Mouse (Mus musculus) lung, adult 18-20 months (tissue): Measurements from ENCODE around the gene Fam184b.
A peak's percentile ranks its signal among the peaks of the same experiment; 100 is the strongest.

Experiments used
- DNase-seq, 2 experiments: peaks; one replicate each; pipeline ENCODE4 v3.0.0; 2022; ENCODE audit warnings: mixed read lengths in 2 of 2

The Fam184b gene

GRCm38 (mm10) chr5:45593276-45593675 lies 46.1 kb downstream of the Fam184b start:
- no peak for DNase-seq

DNA sequence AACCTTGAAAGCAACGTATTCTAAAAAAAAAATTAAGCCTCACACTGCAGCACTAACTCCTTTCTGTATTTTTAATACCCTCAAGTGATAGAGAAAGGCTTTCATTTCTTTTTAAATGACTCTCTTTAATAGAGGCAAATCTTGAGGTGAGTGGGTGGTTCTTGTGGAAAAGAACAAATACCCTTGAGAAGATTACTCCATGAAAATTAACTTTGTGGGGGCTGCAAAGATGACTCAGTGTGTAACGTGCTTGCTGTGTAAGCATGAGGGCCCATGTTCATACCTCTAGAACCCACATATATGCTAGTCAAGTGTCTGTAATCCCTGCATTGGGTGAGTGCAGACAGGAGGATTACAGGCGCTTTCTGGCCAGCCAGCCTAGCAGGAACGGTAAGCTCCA lies 49.3 kb downstream of the Fam184b start:
- peak in 1 of 2 experiments; percentile 12 for DNase-seq

GRCm38 (mm10) chr5:45584601-45585000 lies 54.8 kb downstream of the Fam184b start:
- no peak for DNase-seq

DNA sequence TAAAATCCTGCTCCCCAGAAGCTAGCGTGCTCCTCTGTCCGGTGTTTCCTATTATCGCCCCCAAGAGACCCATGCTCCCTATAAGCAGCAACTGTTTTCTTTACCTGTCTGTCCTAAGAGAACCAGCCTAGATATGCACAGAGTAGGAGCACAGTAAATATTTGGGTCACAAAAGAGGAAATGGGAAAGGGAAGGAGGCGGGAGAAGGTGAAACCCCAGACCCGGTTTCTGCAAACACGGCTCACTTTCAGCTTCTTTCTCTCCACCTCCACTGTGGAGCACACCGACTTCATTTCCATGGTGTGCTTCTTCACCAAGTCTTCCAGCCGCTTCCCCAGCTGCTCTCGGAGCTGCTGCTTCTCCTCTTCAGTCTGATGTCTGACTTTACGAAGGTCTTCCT lies 59.1 kb downstream of the Fam184b start:
- DNase-seq: no peak

- peak; percentile 35 to 62 for DNase-seq
Observed at GRCm38 (mm10) chr5:45577376-45577775, 62.0 kb downstream of the Fam184b start.

DNA sequence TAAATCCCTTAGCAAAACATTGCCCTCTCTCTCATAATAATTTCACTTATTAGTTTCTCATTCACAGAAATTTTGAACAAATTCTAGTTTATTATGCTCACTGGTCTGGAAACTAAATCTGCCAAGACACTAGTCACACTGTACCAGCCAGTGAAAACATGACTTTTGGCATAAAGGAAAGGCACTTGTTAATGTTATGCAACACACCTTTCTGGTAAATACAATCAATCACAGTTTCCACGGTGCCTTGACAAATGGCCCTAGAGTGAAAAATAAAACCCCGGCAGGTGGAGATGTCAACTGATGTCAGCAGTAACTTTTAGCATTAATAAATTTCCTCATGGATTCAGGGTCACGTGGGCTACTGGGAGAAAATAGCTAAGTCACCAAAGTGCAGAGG lies 62.7 kb downstream of the Fam184b start:
- DNase-seq: no peak

GRCm38 (mm10) chr5:45572816-45573215 lies 66.6 kb downstream of the Fam184b start:
- DNase-seq: no peak

GRCm38 (mm10) chr5:45565829-45566228 lies 73.6 kb downstream of the Fam184b start:
- no peak for DNase-seq

GRCm38 (mm10) chr5:45564054-45564453 lies 75.4 kb downstream of the Fam184b start:
- DNase-seq: no peak

- no peak for DNase-seq
Observed at GRCm38 (mm10) chr5:45549586-45549985, 89.8 kb downstream of the Fam184b start.

GRCm38 (mm10) chr5:45543374-45543773 lies 96.0 kb downstream of the Fam184b start:
- no peak for DNase-seq

GRCm38 (mm10) chr5:45539502-45539901 lies 99.9 kb downstream of the Fam184b start:
- DNase-seq: no peak

DNA sequence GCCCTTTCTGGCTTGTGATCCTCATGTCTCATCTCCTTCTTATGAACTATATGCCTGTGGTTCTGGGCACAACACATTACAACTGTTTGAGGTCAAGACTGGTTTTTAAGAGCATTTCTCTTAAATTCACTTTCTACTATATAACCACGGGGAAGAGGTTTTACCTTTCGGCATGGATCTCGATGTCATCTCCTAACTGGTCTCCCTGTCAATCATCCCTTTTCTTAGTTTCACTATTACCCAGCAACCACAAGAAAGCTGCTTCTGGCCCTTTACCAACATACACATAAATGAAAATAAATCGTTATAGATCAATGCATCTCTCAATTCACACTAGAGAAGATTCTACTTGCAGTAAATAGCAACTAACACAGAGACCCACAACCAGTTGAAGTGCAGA lies 104.2 kb downstream of the Fam184b start:
- no peak for DNase-seq

- DNase-seq: peak; percentile 68 to 80
Observed at GRCm38 (mm10) chr5:45534319-45535098, 104.9 kb downstream of the Fam184b start.

DNA sequence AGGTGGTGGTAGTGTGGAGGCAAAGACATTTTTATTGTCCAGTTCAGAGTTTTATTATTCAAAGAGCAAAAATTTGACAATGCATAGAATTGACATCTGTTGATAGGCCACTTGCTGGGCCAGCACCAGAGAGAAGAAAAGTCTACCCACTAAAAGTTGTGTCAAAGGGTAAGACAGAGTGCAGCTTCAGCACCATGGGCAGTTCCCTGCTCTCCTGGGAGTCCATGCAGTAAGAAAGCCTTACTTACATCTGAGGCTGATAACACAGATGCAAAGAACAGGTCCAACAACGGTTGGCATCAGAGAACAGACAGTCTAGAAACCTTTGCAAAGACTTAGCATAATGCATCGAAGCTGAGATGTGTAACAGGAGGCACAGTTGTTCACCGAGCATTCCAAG lies 109.7 kb downstream of the Fam184b start:
- DNase-seq: no peak

DNA sequence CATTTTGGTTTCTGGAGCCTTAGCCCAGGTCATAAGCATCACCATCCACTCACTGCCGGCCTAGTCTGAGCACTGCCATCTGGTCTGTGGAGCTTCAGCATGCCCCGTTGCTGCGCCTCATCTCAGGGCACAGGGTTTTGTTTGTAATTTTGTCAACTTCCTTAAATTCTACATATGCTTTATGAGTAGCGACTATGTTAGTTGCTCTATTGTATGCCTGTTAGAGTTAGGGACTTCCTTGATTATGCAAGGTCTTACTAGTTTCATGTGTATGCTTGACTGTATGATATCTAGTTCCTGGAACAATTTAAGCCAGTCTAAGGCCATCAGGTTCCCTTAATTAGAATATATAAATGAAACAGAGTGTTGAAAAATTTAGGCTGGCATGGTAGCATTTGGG lies 113.1 kb downstream of the Fam184b start:
- DNase-seq: no peak

- no peak for DNase-seq
Observed at GRCm38 (mm10) chr5:45525101-45525500, 114.3 kb downstream of the Fam184b start.

DNA sequence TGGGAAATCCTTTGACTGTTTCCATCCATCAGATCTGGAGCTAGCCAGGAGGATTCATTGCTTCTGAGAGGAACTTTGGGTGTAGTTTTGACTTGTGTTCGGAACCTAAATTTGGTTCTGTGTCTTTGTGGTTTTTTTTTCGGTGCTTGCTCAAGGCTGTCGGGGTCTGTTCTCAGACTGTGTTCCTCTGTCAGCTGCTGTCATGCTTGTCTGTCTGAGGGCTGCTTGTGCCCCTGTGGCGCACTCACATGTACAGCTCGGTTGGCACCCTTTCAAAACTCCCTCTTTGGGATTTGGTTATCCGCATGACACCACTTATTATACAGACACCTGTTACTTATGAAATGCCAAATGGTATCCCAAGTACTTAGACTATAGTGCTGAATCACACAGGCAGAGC lies 117.8 kb downstream of the Fam184b start:
- DNase-seq: no peak

- no peak for DNase-seq
Observed at GRCm38 (mm10) chr5:45520809-45521110, 118.7 kb downstream of the Fam184b start.

- peak; percentile 92 to 95 for DNase-seq
Observed at GRCm38 (mm10) chr5:45519960-45520808, 119.2 kb downstream of the Fam184b start, which contains the start of gene Med28. Gene Med28, plus strand, starts transcription at chr5:45520229.

DNA sequence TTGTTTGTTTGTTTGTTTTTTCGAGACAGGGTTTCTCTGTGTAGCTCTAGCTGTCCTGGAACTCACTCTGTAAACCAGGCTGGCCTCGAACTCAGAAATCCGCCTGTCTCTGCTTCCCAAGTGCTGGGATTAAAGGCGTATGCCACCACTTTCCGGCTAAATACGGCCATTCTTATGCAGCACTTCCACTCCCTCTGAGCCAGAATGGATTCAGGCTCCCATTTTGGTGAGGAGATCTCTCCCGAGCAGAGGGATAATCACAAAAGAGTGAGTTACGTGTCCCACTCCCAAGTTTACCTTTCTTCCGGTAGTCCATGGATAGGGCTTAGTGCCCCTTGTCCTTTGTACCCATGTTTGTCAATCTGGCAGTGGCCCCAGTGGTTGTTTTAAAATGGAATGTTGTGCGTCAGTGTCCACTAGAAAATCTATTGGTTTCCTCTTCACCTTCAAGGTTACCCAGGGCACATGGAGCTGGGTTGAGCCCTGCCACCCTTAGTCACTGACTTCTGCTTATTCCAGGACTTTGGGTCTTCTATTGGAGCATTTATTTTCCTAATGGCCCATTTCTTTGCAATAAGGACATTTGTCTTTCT lies 124.2 kb downstream of the Fam184b start:
- DNase-seq: no peak

GRCm38 (mm10) chr5:45514599-45514998 lies 124.8 kb downstream of the Fam184b start:
- no peak for DNase-seq

DNA sequence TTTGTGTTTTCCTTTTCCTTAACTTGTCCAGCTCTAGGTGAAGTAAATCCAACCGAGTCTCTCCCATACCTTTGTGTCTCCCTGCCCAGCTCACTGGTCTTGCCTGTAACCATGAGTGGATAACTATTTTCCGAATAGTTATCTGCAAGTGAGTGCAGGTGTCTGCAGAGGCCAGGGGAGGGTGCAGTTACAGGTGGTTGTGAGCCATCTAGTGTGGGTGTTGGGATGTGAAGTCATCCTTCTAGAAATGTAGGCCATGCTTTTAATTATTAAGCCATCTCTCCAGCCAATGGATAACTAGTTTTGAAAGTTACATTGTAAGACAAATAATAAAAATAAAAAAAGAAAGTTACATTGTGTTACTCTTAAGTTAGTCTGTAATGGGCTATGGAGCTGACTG lies 125.9 kb downstream of the Fam184b start:
- no peak for DNase-seq

DNA sequence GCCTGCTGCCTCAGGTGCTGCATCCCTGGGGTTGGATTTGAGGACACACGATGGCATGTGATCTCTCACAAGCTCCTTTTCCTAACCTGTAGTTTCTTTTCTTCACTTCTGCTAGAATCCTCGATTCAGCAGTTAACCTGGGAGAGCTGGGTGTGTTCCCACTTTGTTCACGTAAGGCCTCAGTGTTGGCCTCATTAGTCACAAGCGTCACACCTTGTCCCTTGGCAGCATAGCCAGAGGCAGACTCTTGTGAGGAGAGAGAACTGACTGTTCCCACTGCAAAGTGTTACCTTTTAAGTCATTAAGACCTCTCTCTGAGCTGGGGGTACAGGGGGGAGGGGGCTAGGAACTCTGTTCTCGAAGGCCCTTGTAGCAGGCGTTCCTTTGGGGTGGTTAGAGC lies 126.5 kb downstream of the Fam184b start:
- DNase-seq: no peak
